Mouse (Mus musculus) thymus, postnatal 25 days (tissue): ENCODE data around the gene Rnft1.

Source experiments
- DNase-seq: peaks from one replicate; pipeline ENCODE4 v3.0.0; 2022

The Rnft1 gene

DNA sequence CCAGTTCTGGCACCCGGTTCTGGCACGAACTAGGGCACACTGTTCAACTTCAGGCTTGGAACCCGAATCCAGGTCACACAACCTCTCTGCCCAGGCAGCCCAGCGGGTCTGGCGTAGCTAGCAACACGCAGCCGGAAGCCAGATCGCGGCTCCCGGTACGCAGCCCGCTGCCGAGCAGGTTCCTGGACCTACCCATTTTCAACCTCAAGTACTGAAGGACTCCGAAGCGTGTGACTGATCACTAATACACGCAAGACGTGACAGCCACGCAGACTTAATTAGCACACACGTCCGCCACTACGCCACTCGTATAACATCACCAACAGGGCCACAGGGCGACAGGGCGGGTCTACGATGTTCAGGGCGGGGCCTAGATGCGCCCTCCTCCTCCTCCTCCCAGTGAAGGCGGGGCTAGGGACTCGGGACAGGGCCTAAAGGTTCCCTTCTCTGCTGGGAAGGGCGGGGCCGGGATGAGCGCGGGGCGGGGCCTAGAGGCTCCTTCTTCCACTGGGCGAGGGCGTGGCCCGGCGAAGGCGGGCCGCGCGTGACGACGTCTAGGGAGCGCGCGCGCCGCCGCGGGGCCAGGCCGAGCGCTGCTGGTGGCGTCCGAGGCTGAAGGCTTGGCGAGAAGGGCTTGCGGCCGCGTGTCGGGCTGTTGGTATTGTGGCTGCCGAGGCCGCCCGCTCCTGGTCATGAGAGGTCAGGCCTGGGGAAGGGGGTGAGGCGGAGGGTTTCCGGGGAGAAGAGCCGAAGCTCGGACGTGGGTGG is at the start of gene Rnft1:
TSS of gene Rnft1 (plus strand) at position 557 of the 768 bp plus-strand sequence.
- peak; percentile 99 for DNase-seq

- peak; percentile 58 for DNase-seq
Measured at GRCm38 (mm10) chr11:86436843-86437242, 47.6 kb upstream of the Rnft1 start.

- no peak for DNase-seq
Measured at GRCm38 (mm10) chr11:86438261-86438660, 46.2 kb upstream of the Rnft1 start.

DNA sequence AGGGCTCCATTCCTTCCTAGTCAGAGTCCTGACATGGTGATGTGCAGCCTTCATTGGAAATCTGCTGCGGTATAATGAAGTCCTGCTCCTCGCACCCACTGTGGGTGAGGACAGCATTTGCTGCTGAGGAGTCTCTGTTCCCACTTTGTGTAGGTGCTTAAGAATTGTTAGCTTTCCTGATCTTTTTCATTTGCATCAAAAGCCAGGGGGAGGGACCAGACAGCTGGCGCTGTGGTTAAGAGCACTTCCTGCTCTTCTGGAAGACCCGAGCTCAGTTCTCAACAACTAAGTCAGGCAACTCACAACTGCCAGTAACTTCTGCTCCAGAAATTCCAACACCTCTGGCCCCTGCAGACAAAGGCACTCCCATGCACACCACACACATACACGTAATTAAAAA is 43.7 kb upstream of the Rnft1 start:
- DNase-seq, result peak; percentile 74

- DNase-seq, result no peak
Measured at GRCm38 (mm10) chr11:86453991-86454390, 30.5 kb upstream of the Rnft1 start.

- no peak for DNase-seq
Measured at GRCm38 (mm10) chr11:86457545-86457944, 26.9 kb upstream of the Rnft1 start.

GRCm38 (mm10) chr11:86458866-86459265 is 25.6 kb upstream of the Rnft1 start:
- DNase-seq, result no peak

- no peak for DNase-seq
Measured at GRCm38 (mm10) chr11:86462579-86462978, 21.9 kb upstream of the Rnft1 start.

GRCm38 (mm10) chr11:86464275-86464674 is 20.2 kb upstream of the Rnft1 start:
- peak; percentile 78 for DNase-seq

GRCm38 (mm10) chr11:86468345-86468744 is 16.1 kb upstream of the Rnft1 start:
- DNase-seq, result no peak

DNA sequence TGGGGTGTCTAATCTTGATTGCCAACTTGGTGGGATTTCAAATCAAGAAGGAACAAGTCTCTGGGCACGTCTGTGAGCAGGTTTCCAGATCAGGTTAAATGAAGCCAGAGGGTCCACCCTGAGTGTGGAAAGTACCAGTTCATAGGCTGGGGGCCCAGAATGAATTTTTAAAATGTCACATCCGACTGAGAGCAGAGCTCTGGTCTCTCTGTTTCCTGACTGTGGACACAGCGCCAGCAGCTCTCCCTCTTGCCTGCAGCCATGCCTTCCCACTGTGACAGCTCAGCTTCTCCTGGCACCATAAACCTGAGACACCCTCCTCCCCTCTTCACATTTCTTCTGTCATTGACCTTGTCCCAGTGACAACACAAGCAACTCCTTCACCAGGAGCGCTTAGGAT is 15.5 kb upstream of the Rnft1 start:
- no peak for DNase-seq

DNA sequence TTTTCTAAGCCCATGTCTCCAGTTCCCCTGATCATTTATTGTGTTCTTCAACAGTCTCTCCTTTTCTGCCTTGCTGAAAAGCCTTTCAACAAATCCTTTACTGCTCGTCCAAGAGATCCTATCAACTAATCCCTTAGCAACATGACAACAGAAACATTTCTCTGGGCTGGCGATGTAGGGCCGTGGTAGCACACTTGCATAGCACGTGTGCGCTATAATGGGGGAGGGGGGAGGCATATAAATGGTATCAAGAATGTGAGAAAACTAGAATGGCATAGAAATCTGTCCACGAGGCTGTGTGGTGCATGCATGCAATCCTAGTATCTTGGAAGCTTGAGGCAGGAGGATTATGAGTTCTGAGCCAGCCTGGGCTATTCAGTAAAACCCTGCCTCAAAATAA is 12.7 kb upstream of the Rnft1 start:
- DNase-seq, result no peak

GRCm38 (mm10) chr11:86472771-86473171 is 11.7 kb upstream of the Rnft1 start:
- DNase-seq, result peak; percentile 21

DNA sequence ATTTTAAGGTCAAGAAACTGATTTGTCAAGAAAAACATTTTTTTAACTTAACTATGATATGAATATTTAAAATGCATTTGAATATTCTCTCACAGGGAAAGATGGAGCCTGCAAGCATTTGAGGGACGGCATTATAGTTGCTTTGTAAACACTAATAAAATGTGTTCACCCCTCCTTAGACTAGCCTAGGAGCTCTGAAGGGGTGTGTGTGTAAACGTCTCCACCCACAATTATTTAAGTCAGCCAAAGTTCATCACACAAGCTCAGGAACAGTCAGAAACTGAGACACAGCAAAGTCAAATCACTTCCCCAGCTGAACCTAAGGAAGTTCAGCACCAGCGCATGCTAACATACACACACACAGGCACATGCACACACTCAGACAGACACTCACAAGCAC is 10.9 kb upstream of the Rnft1 start:
- no peak for DNase-seq

- peak; percentile 62 for DNase-seq
Measured at GRCm38 (mm10) chr11:86484910-86485510, 553 bp downstream of the Rnft1 start.

DNA sequence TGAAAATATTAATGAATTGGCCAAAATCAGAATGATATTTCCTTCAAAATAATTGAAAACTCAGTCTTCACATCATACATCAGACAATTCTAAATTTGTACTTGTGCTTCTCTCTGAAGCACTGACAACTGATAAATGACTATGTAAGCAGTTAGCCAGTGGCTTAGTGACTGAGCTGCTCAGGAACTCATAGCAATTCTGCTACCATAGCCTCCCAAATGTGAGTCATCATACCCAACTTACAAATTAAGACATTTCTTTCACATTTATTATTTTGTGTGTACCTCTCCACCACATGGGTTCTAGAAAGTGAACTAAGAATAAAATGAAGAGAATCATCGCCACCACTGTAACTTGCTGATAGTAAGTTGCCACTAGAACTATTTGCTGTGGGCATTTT is 6.3 kb downstream of the Rnft1 start:
- no peak for DNase-seq

GRCm38 (mm10) chr11:86497356-86497755 is 12.9 kb downstream of the Rnft1 start:
- DNase-seq, result no peak

DNA sequence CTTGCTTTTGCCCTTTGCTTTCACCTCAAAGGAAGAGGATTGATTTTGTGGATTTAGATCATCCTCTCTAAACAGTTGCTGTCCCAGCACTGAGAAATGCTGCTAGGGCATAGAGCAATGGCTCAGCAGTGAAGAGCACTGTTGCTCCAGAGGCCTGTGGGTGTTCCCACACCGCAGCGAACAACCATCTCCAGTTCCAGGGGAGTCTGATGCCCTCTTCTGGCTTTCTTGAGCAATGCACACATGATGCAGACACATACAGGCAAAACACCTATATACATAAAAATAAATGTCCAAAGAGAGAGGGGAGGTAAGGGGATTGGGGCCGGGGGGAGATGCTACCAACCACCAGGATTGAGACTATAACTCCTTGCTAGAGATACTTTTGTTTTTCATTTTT is 13.5 kb downstream of the Rnft1 start:
- peak; percentile 12 for DNase-seq

GRCm38 (mm10) chr11:86500795-86501194 is 16.3 kb downstream of the Rnft1 start:
- no peak for DNase-seq

GRCm38 (mm10) chr11:86503121-86503520 is 18.7 kb downstream of the Rnft1 start:
- no peak for DNase-seq

DNA sequence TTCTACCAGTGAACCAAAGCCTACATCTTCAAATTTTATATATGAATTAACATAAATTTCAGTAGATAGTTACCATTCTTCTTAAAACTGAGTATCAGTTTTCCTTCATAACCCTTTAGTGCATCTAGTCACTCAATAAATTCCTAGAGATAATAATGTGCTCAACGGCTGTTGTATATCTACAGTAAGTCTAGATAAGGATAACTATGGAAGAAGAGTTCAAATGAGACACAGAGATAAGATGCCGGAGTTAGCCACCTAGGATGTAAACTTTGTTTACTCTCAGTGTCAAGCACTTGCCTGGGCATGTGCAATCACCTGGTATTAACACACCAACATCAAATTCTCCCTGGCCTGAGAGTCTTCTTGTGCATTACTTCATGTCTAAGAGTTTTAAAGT is 22.9 kb downstream of the Rnft1 start:
- no peak for DNase-seq

GRCm38 (mm10) chr11:86507991-86508390 is 23.5 kb downstream of the Rnft1 start:
- DNase-seq, result no peak

DNA sequence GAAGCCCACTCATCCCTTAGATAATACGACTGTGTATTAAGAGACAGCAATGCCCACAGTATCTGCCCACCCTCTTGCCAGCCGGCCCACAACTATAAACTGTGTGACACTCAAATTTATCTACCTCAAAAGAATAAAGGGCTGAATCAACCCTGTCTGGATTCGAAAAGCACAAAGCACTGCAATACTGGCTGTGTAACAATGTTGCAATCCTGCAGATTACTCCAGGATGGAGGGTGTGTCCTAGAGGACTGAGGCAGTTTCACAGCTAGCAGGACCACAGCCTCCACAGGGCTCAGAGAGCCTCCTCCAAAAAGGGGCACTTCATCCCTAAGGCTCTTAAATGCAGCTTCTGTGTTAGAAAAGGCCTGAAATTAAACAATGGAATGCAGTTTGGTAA is 32.2 kb downstream of the Rnft1 start:
- DNase-seq, result no peak

DNA sequence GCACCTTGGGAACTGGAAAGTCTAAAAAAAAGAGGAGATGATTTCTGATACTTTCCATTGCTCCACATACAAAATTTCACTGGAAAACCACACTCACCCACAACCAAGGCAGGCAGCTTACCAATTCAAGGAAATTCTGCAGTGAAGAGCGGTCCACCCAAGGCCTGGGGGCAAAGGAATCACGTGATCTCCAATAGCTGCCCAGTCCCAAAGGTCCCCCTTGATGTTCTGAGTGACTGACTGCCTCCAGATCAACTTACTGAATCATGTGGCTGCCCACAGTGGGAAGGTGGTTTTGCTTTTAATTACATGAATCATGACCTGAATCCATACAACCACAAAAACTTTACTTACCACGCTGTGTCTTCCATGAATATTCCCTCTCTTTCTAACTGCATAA is 32.8 kb downstream of the Rnft1 start:
- no peak for DNase-seq

DNA sequence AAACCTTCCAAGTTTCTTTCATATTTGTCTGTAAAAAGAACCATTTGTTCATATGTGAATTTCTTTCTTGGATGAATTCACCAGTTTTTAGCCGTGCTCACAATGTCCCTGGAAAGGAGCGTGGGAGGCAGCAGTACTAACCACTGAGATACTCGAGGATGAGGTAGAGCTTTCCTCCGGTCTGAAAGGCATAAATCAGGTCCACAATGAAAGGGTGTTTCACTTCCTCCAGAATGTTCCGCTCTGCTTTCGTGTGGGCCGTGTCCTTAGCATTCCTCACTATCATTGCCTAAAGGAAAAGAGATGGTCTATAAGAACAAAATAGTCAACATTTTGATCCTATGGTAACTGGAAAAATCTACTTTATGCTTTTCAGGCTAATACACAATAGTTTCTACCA is 35.3 kb downstream of the Rnft1 start:
- DNase-seq, result no peak
